ENCODE assay signal across 14 mouse cellular contexts in the genomic region with DNA sequence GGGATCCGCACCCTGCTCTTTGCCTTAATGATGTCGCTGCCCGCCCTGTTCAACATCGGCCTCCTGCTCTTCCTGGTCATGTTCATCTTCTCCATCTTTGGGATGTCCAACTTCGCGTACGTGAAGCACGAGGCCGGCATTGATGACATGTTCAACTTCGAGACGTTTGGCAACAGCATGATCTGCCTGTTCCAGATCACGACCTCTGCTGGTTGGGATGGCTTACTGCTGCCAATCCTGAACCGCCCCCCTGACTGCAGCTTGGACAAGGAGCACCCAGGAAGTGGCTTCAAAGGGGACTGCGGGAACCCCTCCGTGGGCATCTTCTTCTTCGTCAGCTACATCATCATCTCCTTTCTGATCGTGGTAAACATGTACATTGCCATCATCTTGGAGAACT. TPM values are rescaled to one million over a fixed set of nuclear protein-coding genes. Genes with fewer than 3 reads are reported as not detected.
DNase-seq lines count a peak whose midpoint lies in the region; ATAC-seq and TF ChIP-seq lines count a peak whose summit lies in the region.
"Had no signal": no experiment of that assay in that cellular context is flagged by ENCODE, and none has a peak within 500 bp of the region (broad histone marks: within the 10 kb centered on the region; RNA-seq: fewer than 3 reads in every experiment).

No protein-coding gene starts in this region.

- H3K36me3 ChIP-seq in ES-Bruce4 (ENCODE audit: control insufficient read depth, insufficient read depth, low read length, poor library complexity, severe bottlenecking), result no peaks in the 10 kb centered on the region
- H3K36me3 ChIP-seq in limb, embryonic 12.5 days, result no peaks in the 10 kb centered on the region

- ATAC-seq in CD4-positive, CD25-positive, alpha-beta regulatory T cell, adult 4 months, result no peak
- ATAC-seq in limb, embryonic 12.5 days (ENCODE audit: insufficient number of reproducible peaks, insufficient read depth, low FRiP score, low TSS enrichment, low read depth), result no peak
- ATAC-seq in cerebellum, adult (ENCODE audit: insufficient number of reproducible peaks, low FRiP score, low TSS enrichment), result no peak

- H3K4me3 ChIP-seq in ES-Bruce4 (ENCODE audit: low read depth, low read length), result no peak overlapping the region
- 0 out of 2 replicates have a peak overlapping the region, but pooled peaks have one; percentile 3 for H3K4me3 ChIP-seq in limb, embryonic 12.5 days (replicated peaks)
- H3K4me3 ChIP-seq: midbrain, embryonic 12.5 days had no signal

- peak; percentile 87 for TF ChIP-seq CTCF in ES-Bruce4 (IDR thresholded peaks at IDR 0.05; ENCODE audit: low read depth, low read length)

- H3K4me1 ChIP-seq in ES-Bruce4 (ENCODE audit: control insufficient read depth, insufficient read depth, low read length), result no peaks in the 10 kb centered on the region
- H3K4me1 ChIP-seq in limb, embryonic 12.5 days (replicated peaks), result no peaks in the 10 kb centered on the region
- H3K4me1 ChIP-seq: midbrain, embryonic 12.5 days had no signal

- H3K27me3 ChIP-seq in ES-Bruce4 (ENCODE audit: control insufficient read depth, insufficient read depth, low read length, poor library complexity, severe bottlenecking), result no peaks in the 10 kb centered on the region
- peaks cover 70% of the 10 kb centered on the region for H3K27me3 ChIP-seq in limb, embryonic 12.5 days

- peak; percentile 31 for DNase-seq in CD4-positive, CD25-positive, alpha-beta regulatory T cell, adult 2 months (ENCODE audit: low read depth, low spot score)
- DNase-seq in kidney, postnatal 10 days, result peak; percentile 40
- no peak for DNase-seq in kidney, adult 11 months
- DNase-seq in gastrocnemius, postnatal 4 days (ENCODE audit: low spot score in 2 of 2), result no peak
- DNase-seq: adrenal gland, adult 8-10 months; spleen, adult 18-20 months had no signal

- no peaks in the 10 kb centered on the region for H3K9me3 ChIP-seq in ES-Bruce4 (replicated peaks; ENCODE audit: control insufficient read depth, insufficient read depth, low read length, poor library complexity, severe bottlenecking)
- no peaks in the 10 kb centered on the region for H3K9me3 ChIP-seq in limb, embryonic 12.5 days
- H3K9me3 ChIP-seq: midbrain, embryonic 12.5 days had no signal

- TF ChIP-seq EP300 in ES-Bruce4 (IDR thresholded peaks at IDR 0.05; ENCODE audit: insufficient read depth, low read depth, low read length), result no peak

- H3K27ac ChIP-seq in ES-Bruce4 (ENCODE audit: insufficient read depth, low read length), result no peak overlapping the region
- no peak overlapping the region for H3K27ac ChIP-seq in limb, embryonic 12.5 days
- H3K27ac ChIP-seq: midbrain, embryonic 12.5 days had no signal

- no peak for TF ChIP-seq POLR2A in ES-Bruce4 (IDR thresholded peaks at IDR 0.05; ENCODE audit: insufficient read depth, low read length)

- H3K4me2 ChIP-seq in limb, embryonic 12.5 days, result peak overlapping the region; percentile 10; the same call in 1 of the 2 replicates
- H3K4me2 ChIP-seq: midbrain, embryonic 12.5 days had no signal

- H3K9ac ChIP-seq in ES-Bruce4 (ENCODE audit: low read depth, poor library complexity, severe bottlenecking), result no peak overlapping the region
- no peak overlapping the region for H3K9ac ChIP-seq in limb, embryonic 12.5 days (replicated peaks)
- H3K9ac ChIP-seq: midbrain, embryonic 12.5 days had no signal

- 48% methylated on average over 17 of the region's 17 CpGs for WGBS in limb, embryonic 12.5 days

RNA-seq across cellular contexts. Expression of a gene that starts 7.5 kb away (rescaled TPM):
- polyA plus RNA-seq in CD4-positive, CD25-positive, alpha-beta regulatory T cell, adult 4 months (2017; shearing (Covaris generic)), result not detected
- polyA plus RNA-seq in ES-Bruce4 (2011; ENCODE audit: insufficient read depth, insufficient read length, low read depth, missing spikeins), result not detected in 2 replicates
- not detected in 2 replicates for polyA plus RNA-seq in limb, embryonic 12.5 days (2016; fragmentation: Nextera tagmentation; extraction: Ambion mirVana)
- total RNA-seq in gastrocnemius, postnatal 4 days (2021), result under 1 TPM; 0.27 to 0.34 TPM
- total RNA-seq: left cerebral cortex, adult 8-10 months had no signal
- polyA plus RNA-seq: embryonic facial prominence, embryonic 14.5 days; heart, embryonic 14.5 days; midbrain, embryonic 12.5 days had no signal

RNA-seq across cellular contexts. Expression of a gene that starts 38.7 kb away (rescaled TPM):
- not detected for polyA plus RNA-seq in CD4-positive, CD25-positive, alpha-beta regulatory T cell, adult 4 months (2017; shearing (Covaris generic))
- polyA plus RNA-seq in ES-Bruce4 (2011; ENCODE audit: insufficient read depth, insufficient read length, low read depth, missing spikeins), result 25.6 and 27.4 TPM in 2 replicates
- 0.38 and 0.56 TPM in 2 replicates for polyA plus RNA-seq in limb, embryonic 12.5 days (2016; fragmentation: Nextera tagmentation; extraction: Ambion mirVana)
- 1 to 10 TPM; 3.2 to 4.1 TPM for total RNA-seq in gastrocnemius, postnatal 4 days (2021)

Comparison
In these comparisons a context has a peak if more than half of its experiments do, and no peak if none do; other contexts are left out.
1. DNase-seq: peak in CD4-positive, CD25-positive, alpha-beta regulatory T cell, adult 2 months (single experiment) and kidney, postnatal 10 days (single experiment); none in kidney, adult 11 months (single experiment) and gastrocnemius, postnatal 4 days (0 of 2).
2. RNA of a gene that starts 38.7 kb away (polyA plus RNA-seq): 25.6 to 27.4 TPM in ES-Bruce4; 0.38 to 0.56 TPM in limb, embryonic 12.5 days and not detected in CD4-positive, CD25-positive, alpha-beta regulatory T cell, adult 4 months; every median in the first group is over 10 times any median in the second.